Mouse (Mus musculus): ENCODE measurements around the gene Rnaset2a. TPM values are rescaled to one million over a fixed set of nuclear protein-coding genes. Genes with fewer than 3 reads are reported as not detected.
A peak's percentile ranks its signal among the peaks of the same experiment; 100 is the strongest.
"Not testable (repeated sequence)": the region's sequence is repeated elsewhere in the genome, so short reads cannot be mapped to it uniquely, and the experiment has no call there.

Rnaset2a gene
- polyA plus RNA-seq, 1 experiment from 2014 or later, result 14.9 TPM

- H3K27ac ChIP-seq (ENCODE audit: low read depth, low read length), result no peak overlapping the region
- H3K4me1 ChIP-seq (replicated peaks; ENCODE audit: control insufficient read depth, insufficient read depth, low read length), result no peaks in the 10 kb centered on the region
- peaks cover 3% of the 10 kb centered on the region; the same call in 1 of the 2 replicates for H3K36me3 ChIP-seq (ENCODE audit: control insufficient read depth, insufficient read depth, low read length)
Observed at GRCm38 (mm10) chr17:8170331-8170730, 22.4 kb upstream of the Rnaset2a start.

DNA sequence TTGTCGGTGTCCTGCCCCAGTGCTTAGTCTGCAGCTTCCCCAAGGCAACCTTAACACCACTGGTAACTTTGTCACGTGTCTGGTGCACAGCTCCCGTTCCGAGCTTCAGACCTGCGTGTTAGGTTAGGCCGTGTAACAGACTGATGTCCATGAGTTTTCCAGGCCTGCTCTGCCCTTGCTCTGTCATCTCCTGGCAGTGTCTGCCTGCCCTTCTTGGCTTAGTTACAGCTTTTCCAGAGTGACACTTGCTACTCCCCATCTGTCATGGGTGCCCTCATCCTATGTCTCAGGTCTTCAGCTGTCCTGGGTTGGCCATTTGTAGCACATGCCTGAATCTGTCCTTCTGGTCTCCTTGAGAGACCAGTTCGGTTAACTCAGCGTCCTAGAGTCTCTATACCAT, 19.5 kb upstream of the Rnaset2a start:
- WGBS, result 95% methylated on average over 5 of the region's 8 CpGs
- ATAC-seq (ENCODE audit: low FRiP score), result not testable (repeated sequence)

More at GRCm38 (mm10) chr17:8170331-8170730, 22.4 kb upstream of the Rnaset2a start:
- Histone ChIP-seq H3K27me3 (ENCODE audit: control insufficient read depth, insufficient read depth, low read length) (no peaks in the 10 kb centered on the region), H3K9ac (ENCODE audit: low read depth, low read length) (no peak overlapping the region), H3K9me3 (ENCODE audit: control insufficient read depth, low read length) (no peaks in the 10 kb centered on the region), H3K4me2 (replicated peaks; ENCODE audit: low read depth, low read length) (no peak overlapping the region), H3K4me3 (ENCODE audit: low read depth, low read length) (no peak overlapping the region)
- ATAC-seq (ENCODE audit: low FRiP score) (no peak), DNase-seq (ENCODE audit: low spot score) (no peak)
- WGBS, result 87% methylated on average over 7 of the region's 7 CpGs

GRCm38 (mm10) chr17:8166454-8166853, 18.6 kb upstream of the Rnaset2a start:
- WGBS, result 0% methylated on average over 1 of the region's 3 CpGs
- not testable (repeated sequence) for H3K9ac ChIP-seq (ENCODE audit: low read depth, low read length); ATAC-seq (ENCODE audit: low FRiP score)

More for the DNA sequence above, 19.5 kb upstream of the Rnaset2a start:
- not testable (repeated sequence) for H3K9ac ChIP-seq (ENCODE audit: low read depth, low read length); H3K27me3 ChIP-seq (ENCODE audit: control insufficient read depth, insufficient read depth, low read length); H3K4me2 ChIP-seq (replicated peaks; ENCODE audit: low read depth, low read length); H3K27ac ChIP-seq (ENCODE audit: low read depth, low read length); H3K9me3 ChIP-seq (ENCODE audit: control insufficient read depth, low read length); H3K36me3 ChIP-seq (ENCODE audit: control insufficient read depth, insufficient read depth, low read length); DNase-seq (ENCODE audit: low spot score); H3K4me3 ChIP-seq (ENCODE audit: low read depth, low read length); H3K4me1 ChIP-seq (replicated peaks; ENCODE audit: control insufficient read depth, insufficient read depth, low read length)

DNA sequence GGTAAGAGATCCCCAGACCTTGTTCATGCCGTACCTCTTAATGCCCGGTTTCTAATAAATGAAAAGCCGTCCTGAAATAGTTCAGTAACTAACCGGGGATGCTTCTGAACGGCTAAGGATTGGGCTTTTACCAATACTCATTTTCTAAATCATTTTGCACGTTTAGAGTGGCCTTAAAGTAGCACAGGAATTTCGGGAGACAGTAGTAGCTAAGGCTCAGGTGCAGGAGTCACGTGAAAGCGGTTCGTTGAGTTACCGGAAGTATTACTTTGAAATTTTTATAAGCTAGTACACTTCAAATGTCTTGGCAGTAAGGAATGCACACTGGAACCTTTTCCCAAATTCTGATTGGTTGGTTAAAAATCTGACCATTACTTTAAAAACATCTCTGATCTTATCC, 18.1 kb upstream of the Rnaset2a start:
- not testable (repeated sequence) for H3K4me1 ChIP-seq (replicated peaks; ENCODE audit: control insufficient read depth, insufficient read depth, low read length); ATAC-seq (ENCODE audit: low FRiP score); H3K9me3 ChIP-seq (ENCODE audit: control insufficient read depth, low read length); H3K36me3 ChIP-seq (ENCODE audit: control insufficient read depth, insufficient read depth, low read length); H3K27ac ChIP-seq (ENCODE audit: low read depth, low read length); DNase-seq (ENCODE audit: low spot score); H3K27me3 ChIP-seq (ENCODE audit: control insufficient read depth, insufficient read depth, low read length); H3K9ac ChIP-seq (ENCODE audit: low read depth, low read length)
- Histone ChIP-seq H3K4me2 (replicated peaks; ENCODE audit: low read depth, low read length) (peak overlapping the region; percentile 19; the same call in 1 of the 2 replicates), H3K4me3 (ENCODE audit: low read depth, low read length) (peak overlapping the region; percentile 45)
- whole genome bisulfite sequencing, result under 1% methylated on average over 11 of the region's 11 CpGs

More at GRCm38 (mm10) chr17:8166454-8166853, 18.6 kb upstream of the Rnaset2a start:
- DNase-seq (ENCODE audit: low spot score); H3K4me2 ChIP-seq (replicated peaks; ENCODE audit: low read depth, low read length); H3K4me1 ChIP-seq (replicated peaks; ENCODE audit: control insufficient read depth, insufficient read depth, low read length); H3K27ac ChIP-seq (ENCODE audit: low read depth, low read length); H3K27me3 ChIP-seq (ENCODE audit: control insufficient read depth, insufficient read depth, low read length); H3K36me3 ChIP-seq (ENCODE audit: control insufficient read depth, insufficient read depth, low read length); H3K9me3 ChIP-seq (ENCODE audit: control insufficient read depth, low read length): not testable (repeated sequence)
- peak overlapping the region; percentile 45; the same call in 1 of the 2 replicates for H3K4me3 ChIP-seq (ENCODE audit: low read depth, low read length)

DNA sequence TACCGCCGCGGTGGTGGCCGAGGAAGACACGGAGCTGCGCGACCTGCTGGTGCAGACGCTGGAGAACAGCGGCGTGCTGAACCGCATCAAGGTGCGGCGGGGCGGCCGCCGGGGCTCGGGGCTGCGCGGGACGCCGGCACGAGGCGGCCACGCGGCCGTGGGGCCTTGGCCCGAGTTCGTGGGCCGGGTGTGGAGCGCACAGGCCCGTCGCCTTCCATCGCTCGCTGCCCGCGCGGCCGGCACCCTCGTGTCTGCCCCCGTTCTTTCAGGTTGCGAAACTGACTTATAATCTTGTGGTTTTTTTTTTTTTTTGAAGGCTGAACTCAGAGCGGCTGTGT, 17.7 kb upstream of the Rnaset2a start:
- H3K9me3 ChIP-seq (ENCODE audit: control insufficient read depth, low read length); H3K36me3 ChIP-seq (ENCODE audit: control insufficient read depth, insufficient read depth, low read length); ATAC-seq (ENCODE audit: low FRiP score); H3K4me1 ChIP-seq (replicated peaks; ENCODE audit: control insufficient read depth, insufficient read depth, low read length); H3K27ac ChIP-seq (ENCODE audit: low read depth, low read length); H3K27me3 ChIP-seq (ENCODE audit: control insufficient read depth, insufficient read depth, low read length): not testable (repeated sequence)
- H3K9ac ChIP-seq (ENCODE audit: low read depth, low read length), result peak overlapping the region; percentile 44; the same call in 1 of the 2 replicates
- H3K4me2 ChIP-seq (replicated peaks; ENCODE audit: low read depth, low read length), result peak overlapping the region; percentile 19; the same call in 1 of the 2 replicates
- DNase-seq (ENCODE audit: low spot score), result peak; percentile 12
- peak overlapping the region; percentile 45 for H3K4me3 ChIP-seq (ENCODE audit: low read depth, low read length)
- under 1% methylated on average over 34 of the region's 42 CpGs for whole genome bisulfite sequencing

DNA sequence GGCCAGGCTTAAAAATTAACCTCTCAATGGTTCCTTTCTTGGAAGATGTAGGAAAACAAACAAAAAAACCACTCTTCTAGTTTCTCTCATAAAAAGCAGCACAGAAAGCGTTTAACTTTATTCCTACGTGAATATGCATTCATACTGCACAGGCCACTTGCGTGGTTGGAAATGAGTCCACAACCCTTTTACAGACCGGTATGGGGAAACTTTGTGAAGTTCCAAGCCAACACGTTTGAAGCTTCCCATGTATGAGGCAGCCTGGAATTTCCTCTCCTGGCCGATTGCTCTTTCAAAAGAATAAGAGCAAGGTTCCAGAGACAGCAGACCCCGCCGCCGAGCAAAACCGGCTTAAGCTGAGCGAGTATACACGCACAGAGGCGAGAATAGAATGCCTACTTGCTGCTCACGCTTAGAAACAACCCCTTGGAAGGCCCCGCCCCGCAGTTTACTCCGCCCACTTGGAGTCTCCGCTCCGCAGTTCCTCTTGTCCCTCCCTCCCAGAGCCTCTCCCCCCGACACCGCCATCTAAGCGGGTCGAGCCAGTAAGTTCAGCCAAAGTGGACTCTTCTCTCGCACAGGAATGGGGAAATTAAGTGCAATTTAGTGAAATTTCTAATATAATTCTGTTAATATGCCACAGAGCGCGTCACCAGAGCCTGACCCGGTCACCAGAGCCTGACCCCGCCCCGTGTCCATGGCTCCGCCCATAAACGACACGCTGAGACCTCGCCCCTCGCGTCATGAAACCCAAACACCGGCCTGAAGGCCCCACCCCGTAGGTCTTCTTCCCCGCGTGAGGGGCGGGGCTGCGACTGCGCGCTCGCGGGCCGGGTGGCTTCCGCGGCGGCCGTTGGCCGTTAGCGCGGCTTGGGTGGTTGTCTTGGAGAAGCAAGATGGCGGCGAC, 17.1 kb upstream of the Rnaset2a start, which contains the start of gene Fgfr1op:
Gene Fgfr1op (plus strand): TSS at position 801 of the 907 bp plus-strand sequence.
- peak within 1 kb of the TSS; percentile 19; the same call in 1 of the 2 replicates for H3K4me2 ChIP-seq (replicated peaks; ENCODE audit: low read depth, low read length)
- ATAC-seq (ENCODE audit: low FRiP score), result peak; percentile 98
- not testable (repeated sequence) for DNase-seq (ENCODE audit: low spot score)

GRCm38 (mm10) chr17:8160969-8161368, 13.1 kb upstream of the Rnaset2a start:
- H3K9ac ChIP-seq (ENCODE audit: low read depth, low read length); H3K4me1 ChIP-seq (replicated peaks; ENCODE audit: control insufficient read depth, insufficient read depth, low read length); DNase-seq (ENCODE audit: low spot score); H3K4me3 ChIP-seq (ENCODE audit: low read depth, low read length); H3K36me3 ChIP-seq (ENCODE audit: control insufficient read depth, insufficient read depth, low read length); H3K4me2 ChIP-seq (replicated peaks; ENCODE audit: low read depth, low read length); H3K27ac ChIP-seq (ENCODE audit: low read depth, low read length); H3K27me3 ChIP-seq (ENCODE audit: control insufficient read depth, insufficient read depth, low read length); ATAC-seq (ENCODE audit: low FRiP score); H3K9me3 ChIP-seq (ENCODE audit: control insufficient read depth, low read length): not testable (repeated sequence)
- WGBS, result 44% methylated on average over 3 of the region's 3 CpGs

More for the DNA sequence above, 17.1 kb upstream of the Rnaset2a start, which contains the start of gene Fgfr1op:
- H3K36me3 ChIP-seq (ENCODE audit: control insufficient read depth, insufficient read depth, low read length); H3K4me1 ChIP-seq (replicated peaks; ENCODE audit: control insufficient read depth, insufficient read depth, low read length); H3K9me3 ChIP-seq (ENCODE audit: control insufficient read depth, low read length); H3K27me3 ChIP-seq (ENCODE audit: control insufficient read depth, insufficient read depth, low read length); H3K27ac ChIP-seq (ENCODE audit: low read depth, low read length): not testable (repeated sequence)
- 2% methylated on average over 12 of the region's 55 CpGs for WGBS
- Histone ChIP-seq H3K9ac (ENCODE audit: low read depth, low read length) (peak within 1 kb of the TSS; percentile 44; the same call in 1 of the 2 replicates), H3K4me3 (ENCODE audit: low read depth, low read length) (peak within 1 kb of the TSS; percentile 45)

DNA sequence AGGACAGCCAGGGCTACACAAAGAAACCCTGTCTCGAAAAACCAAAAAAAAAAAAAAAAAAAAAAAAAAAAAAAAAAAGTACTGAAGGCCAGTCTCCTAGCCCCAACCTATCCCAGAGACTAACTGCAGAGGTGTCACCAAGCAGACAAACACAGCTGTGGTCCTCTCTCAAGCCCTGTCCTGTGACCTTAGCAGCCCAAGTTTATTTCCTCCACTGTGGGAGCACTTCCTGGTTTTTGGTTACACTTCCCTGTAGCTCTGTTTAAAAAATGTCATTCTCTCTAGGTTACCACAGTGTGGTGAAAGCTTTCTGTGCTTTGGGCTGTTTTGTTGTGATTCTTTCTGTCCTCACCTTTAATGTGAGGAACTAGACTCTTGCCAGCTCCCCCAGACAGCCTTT, 10.7 kb upstream of the Rnaset2a start:
- not testable (repeated sequence) for H3K4me1 ChIP-seq (replicated peaks; ENCODE audit: control insufficient read depth, insufficient read depth, low read length); H3K9ac ChIP-seq (ENCODE audit: low read depth, low read length); H3K27me3 ChIP-seq (ENCODE audit: control insufficient read depth, insufficient read depth, low read length); H3K9me3 ChIP-seq (ENCODE audit: control insufficient read depth, low read length); H3K36me3 ChIP-seq (ENCODE audit: control insufficient read depth, insufficient read depth, low read length); ATAC-seq (ENCODE audit: low FRiP score); H3K4me2 ChIP-seq (replicated peaks; ENCODE audit: low read depth, low read length); H3K27ac ChIP-seq (ENCODE audit: low read depth, low read length); H3K4me3 ChIP-seq (ENCODE audit: low read depth, low read length); DNase-seq (ENCODE audit: low spot score)
- no CpG with 5 or more reads among the region's 1 CpGs for WGBS
